Mouse (Mus musculus) adrenal gland, postnatal 4 days (tissue): ENCODE data around the gene Oas1d. TPM values are rescaled to one million over a fixed set of nuclear protein-coding genes. Genes with fewer than 3 reads are reported as not detected.

Experiments used
- DNase-seq, 2 experiments: peaks; one replicate each; pipeline ENCODE4 v3.0.0; 2021 to 2022; ENCODE audit warnings: low spot score in 2 of 2, mixed read lengths in 2 of 2
- total RNA-seq, 2 experiments: library from RNA; stranded (reverse); gene quantifications; 2 replicates each; pipeline ENCODE4 v1.2.3; 2021

The Oas1d gene
- total RNA-seq, 2 experiments from 2014 or later: not detected

DNA sequence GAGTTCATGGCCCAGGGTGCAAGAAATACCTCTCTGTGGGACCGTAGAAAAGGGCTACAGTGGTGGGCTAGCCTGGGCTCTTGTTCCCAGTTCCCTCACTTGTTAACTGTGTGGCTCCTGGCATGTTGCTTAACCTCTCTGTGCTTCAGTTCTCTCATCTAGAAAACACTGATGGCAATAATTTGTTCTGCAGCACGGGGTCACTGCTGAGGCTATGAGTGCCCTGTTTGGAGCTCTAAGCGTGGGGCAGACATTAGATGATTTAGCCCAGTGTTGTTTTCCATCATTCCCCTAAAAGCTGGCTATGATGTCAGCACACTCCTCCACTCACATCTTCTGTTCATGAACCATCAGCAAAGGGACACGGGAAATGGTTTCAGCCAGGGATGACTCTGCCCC, 53.8 kb downstream of the Oas1d start:
- DNase-seq: no peak

DNA sequence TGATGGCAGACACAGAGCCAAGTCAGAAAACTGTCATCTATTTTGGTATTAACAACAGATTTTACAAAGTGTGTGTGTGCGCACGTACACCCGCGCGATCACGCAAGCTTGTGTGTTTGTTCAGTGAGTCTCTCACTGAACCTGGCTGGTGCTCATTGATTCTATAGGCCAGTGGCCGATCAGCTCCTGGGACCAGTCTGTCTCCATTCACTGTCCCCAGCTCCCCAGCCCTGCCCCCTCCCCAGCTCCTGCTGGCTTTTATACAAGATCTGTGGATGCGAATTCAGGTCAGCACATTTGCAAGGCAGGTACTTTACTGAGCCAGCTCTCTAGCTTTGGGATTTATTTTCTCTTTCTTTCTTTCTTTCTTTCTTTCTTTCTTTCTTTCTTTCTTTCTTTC, 54.5 kb downstream of the Oas1d start:
- DNase-seq: no peak

DNA sequence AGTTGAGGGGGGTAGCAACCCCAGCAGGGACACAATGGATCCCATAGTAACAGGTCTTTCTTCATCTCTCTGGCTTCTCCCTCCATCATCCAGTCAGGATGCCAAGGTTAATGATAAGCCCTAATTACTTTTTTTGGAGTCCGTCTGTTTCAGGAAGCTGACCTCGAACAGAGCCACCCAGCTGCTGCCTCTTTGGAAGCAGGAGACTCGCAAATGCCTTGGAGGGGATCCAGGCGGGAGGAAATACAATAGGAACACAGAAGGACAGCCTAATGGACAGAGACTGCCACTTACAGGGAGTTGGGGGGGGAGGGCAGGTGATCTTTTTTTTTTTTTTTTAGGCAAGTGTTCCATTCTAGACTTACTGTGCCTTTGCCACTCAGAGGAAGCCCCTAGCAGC, 55.4 kb downstream of the Oas1d start:
- DNase-seq: no peak

Other genes with a start within 250 kb of the Oas1d start
- gene Dtx1, start 202.6 kb upstream of the Oas1d start, total RNA-seq: 10 to 100 TPM; 13.7 to 17.2 TPM
- gene Oas2, start 164.7 kb upstream of the Oas1d start, total RNA-seq: under 1 TPM; 0.17 to 0.31 TPM
- gene Oas3, start 136.9 kb upstream of the Oas1d start, total RNA-seq: under 1 TPM; 0.11 to 0.25 TPM
- gene Oas1e, start 119.0 kb upstream of the Oas1d start, total RNA-seq: not detected
- gene Oas1c, start 102.0 kb upstream of the Oas1d start, total RNA-seq: 1 to 10 TPM; 2.3 to 4.1 TPM
- gene Oas1f, start 67.2 kb upstream of the Oas1d start, total RNA-seq: not detected
- gene Oas1h, start 53.1 kb upstream of the Oas1d start, total RNA-seq: under 1 TPM in 1 of 2 experiments, not detected in 1; 0.20 TPM
- under 1 TPM; 0.23 to 0.42 TPM for gene Oas1g, start 26.9 kb upstream of the Oas1d start, total RNA-seq
- gene Oas1a, start 7.0 kb upstream of the Oas1d start, total RNA-seq: 1 to 10 TPM; 1.1 to 1.2 TPM
- 1 to 10 TPM; 4.3 to 6.9 TPM for gene Rph3a, start 95.6 kb downstream of the Oas1d start, total RNA-seq